Mouse (Mus musculus) forebrain, embryonic 15.5 days (tissue): ENCODE measurements around the gene Socs3. TPM values are rescaled to one million over a fixed set of nuclear protein-coding genes. Genes with fewer than 3 reads are reported as not detected.

Source experiments
- ATAC-seq: fragments of 200-750 bp; cut with Nextera tagmentation; replicated peaks from 2 replicates; pipeline ENCODE4 v1.8.0; 2017; ENCODE audit warnings: mild to moderate bottlenecking, moderate TSS enrichment, moderate library complexity
- H3K27ac ChIP-seq: fragments of 300-500 bp; sonication (generic); replicated peaks from 2 replicates; pipeline ENCODE4 v1.5.1; 2015; ENCODE audit warnings: mild to moderate bottlenecking, inconsistent platforms
- H3K27me3 ChIP-seq: fragments of 300-500 bp; sonication (generic); 2 replicates; pipeline ENCODE4 v1.6.1; 2015; ENCODE audit warnings: inconsistent platforms
- H3K36me3 ChIP-seq: fragments of 300-500 bp; sonication (generic); 2 replicates; pipeline ENCODE4 v1.6.1; 2015; ENCODE audit warnings: mild to moderate bottlenecking, inconsistent platforms
- H3K4me1 ChIP-seq: fragments of 300-500 bp; sonication (generic); 2 replicates; pipeline ENCODE4 v1.6.1; 2015; ENCODE audit warnings: inconsistent platforms
- H3K4me2 ChIP-seq: fragments of 300-500 bp; sonication (generic); replicated peaks from 2 replicates; pipeline ENCODE4 v1.6.1; 2015; ENCODE audit warnings: mild to moderate bottlenecking, inconsistent platforms
- H3K4me3 ChIP-seq: fragments of 300-500 bp; sonication (generic); 2 replicates; pipeline ENCODE4 v1.5.1; 2015; ENCODE audit warnings: mild to moderate bottlenecking, inconsistent platforms
- H3K9ac ChIP-seq: fragments of 300-500 bp; sonication (generic); replicated peaks from 2 replicates; pipeline ENCODE4 v1.6.1; 2015; ENCODE audit warnings: mild to moderate bottlenecking, inconsistent platforms
- H3K9me3 ChIP-seq: fragments of 300-500 bp; sonication (generic); 2 replicates; pipeline ENCODE4 v1.6.1; 2016; ENCODE audit warnings: inconsistent platforms
- WGBS: fragments of 180-500 bp; shearing (Covaris S2); methylation state at CpG from one replicate; pipeline ENCODE4 v1.1.7; 2015; ENCODE audit warnings: mixed read lengths; 5-methylcytosine and 5-hydroxymethylcytosine counted together
- polyA plus RNA-seq: library from polyadenylated mRNA; unstranded; fragments of >200 nt; fragmentation: Nextera tagmentation; extraction: Ambion mirVana; gene quantifications from 2 replicates; pipeline ENCODE4 v1.2.1, GENCODE M21; 2015

Gene Socs3
- polyA plus RNA-seq, 1 experiment from 2014 or later = 15.1 TPM

DNA sequence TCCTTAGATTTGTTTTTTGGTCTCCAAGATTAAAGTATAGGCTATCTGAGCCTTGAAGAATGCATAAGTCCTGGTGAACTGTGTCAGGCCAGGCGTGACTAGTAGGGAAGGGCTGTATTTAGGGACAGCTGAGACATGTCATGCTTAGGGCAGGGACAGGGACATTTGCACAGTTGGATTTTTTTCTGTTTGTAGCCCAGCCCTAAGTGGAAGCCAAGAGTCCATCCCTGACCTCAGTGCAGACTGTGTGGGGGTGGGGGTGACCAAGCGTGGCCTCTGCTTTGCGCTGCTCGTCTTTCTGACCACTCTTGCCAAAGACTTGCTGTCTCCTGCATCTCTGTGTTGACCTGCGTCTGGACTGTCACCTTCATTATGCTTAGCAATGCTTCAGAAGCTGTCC is 34.4 kb upstream of the Socs3 start:
- no peak overlapping the region for H3K9ac ChIP-seq
- peaks cover under 1% of the 10 kb centered on the region; the same call in 1 of the 2 replicates for H3K4me1 ChIP-seq
- WGBS = 93% methylated on average over 5 of the region's 5 CpGs
- H3K27ac ChIP-seq = no peak overlapping the region
- ATAC-seq = no peak
- H3K27me3 ChIP-seq = no peaks in the 10 kb centered on the region
- no peak overlapping the region for H3K4me3 ChIP-seq
- no peak overlapping the region for H3K4me2 ChIP-seq
- H3K36me3 ChIP-seq = peaks cover 60% of the 10 kb centered on the region
- H3K9me3 ChIP-seq = no peaks in the 10 kb centered on the region

- no peaks in the 10 kb centered on the region for H3K9me3 ChIP-seq
- H3K27ac ChIP-seq = no peak overlapping the region
- WGBS = 84% methylated on average over 5 of the region's 5 CpGs
- H3K9ac ChIP-seq = no peak overlapping the region
- no peak overlapping the region for H3K4me2 ChIP-seq
- no peaks in the 10 kb centered on the region for H3K4me1 ChIP-seq
- H3K27me3 ChIP-seq = no peaks in the 10 kb centered on the region
- no peak for ATAC-seq
- H3K36me3 ChIP-seq = peaks cover 60% of the 10 kb centered on the region
- H3K4me3 ChIP-seq = no peak overlapping the region
Observed at GRCm38 (mm10) chr11:118003718-118004117, 33.9 kb upstream of the Socs3 start.

DNA sequence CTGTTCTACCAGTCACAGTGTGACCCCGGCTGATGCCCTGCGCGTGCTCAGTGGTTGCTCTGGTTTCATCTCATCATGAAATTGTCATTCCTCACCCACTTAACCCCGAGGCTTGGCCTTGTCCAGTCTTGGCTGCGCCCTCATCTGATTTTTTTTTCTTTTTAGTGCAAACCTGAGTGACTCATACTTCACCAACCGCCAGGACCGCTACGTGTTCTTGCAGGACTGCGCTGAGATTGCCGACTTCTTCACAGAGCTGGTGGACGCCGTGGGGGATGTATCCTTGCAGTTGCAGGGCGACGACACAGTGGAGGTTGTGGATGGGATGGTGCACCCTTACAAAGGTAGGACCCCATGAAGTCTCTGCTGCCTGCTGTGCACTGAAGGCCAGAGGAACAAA is 33.3 kb upstream of the Socs3 start:
- H3K4me2 ChIP-seq = no peak overlapping the region
- H3K27me3 ChIP-seq = no peaks in the 10 kb centered on the region
- H3K27ac ChIP-seq = no peak overlapping the region
- H3K9me3 ChIP-seq = no peaks in the 10 kb centered on the region
- H3K4me3 ChIP-seq = no peak overlapping the region
- peaks cover 60% of the 10 kb centered on the region for H3K36me3 ChIP-seq
- H3K4me1 ChIP-seq = no peaks in the 10 kb centered on the region
- WGBS = 94% methylated on average over 14 of the region's 14 CpGs
- no peak for ATAC-seq
- no peak overlapping the region for H3K9ac ChIP-seq

GRCm38 (mm10) chr11:118000565-118001215 is 30.8 kb upstream of the Socs3 start:
- H3K9me3 ChIP-seq = no peaks in the 10 kb centered on the region
- H3K36me3 ChIP-seq = peaks cover 50% of the 10 kb centered on the region
- WGBS = 97% methylated on average over 7 of the region's 7 CpGs
- H3K9ac ChIP-seq = no peak overlapping the region
- no peak for ATAC-seq
- H3K4me3 ChIP-seq = no peak overlapping the region
- no peaks in the 10 kb centered on the region for H3K27me3 ChIP-seq
- H3K4me1 ChIP-seq = 0 out of 2 replicates have a peak, but pooled peaks cover 4% of the 10 kb centered on the region
- no peak overlapping the region for H3K4me2 ChIP-seq
- no peak overlapping the region for H3K27ac ChIP-seq

DNA sequence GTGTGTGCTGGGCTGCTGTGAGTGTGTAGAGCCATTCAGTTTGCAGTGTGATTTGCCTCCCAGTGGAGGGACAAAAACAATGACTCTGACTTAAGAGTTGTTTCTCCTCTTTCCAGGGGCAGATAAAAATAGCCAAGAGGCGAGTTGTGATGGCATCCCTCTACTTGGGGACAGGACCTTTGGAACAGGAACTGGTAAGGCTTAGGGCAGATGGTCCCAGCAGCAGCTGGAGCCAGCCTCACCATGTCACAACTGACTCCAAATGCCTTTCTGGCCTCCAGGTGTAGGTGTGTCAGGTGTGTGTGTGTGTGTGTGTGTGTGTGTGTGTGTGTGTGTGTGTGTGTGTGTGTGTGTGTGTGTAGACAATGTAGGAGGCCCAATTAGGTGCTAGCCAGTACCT is 30.2 kb upstream of the Socs3 start:
- ATAC-seq = no peak
- Histone ChIP-seq H3K36me3 (peaks cover 44% of the 10 kb centered on the region), H3K9ac (no peak overlapping the region), H3K4me1 (peaks cover 7% of the 10 kb centered on the region; the same call in 1 of the 2 replicates), H3K27ac (no peak overlapping the region), H3K4me3 (no peak overlapping the region), H3K27me3 (no peaks in the 10 kb centered on the region), H3K9me3 (no peaks in the 10 kb centered on the region), H3K4me2 (no peak overlapping the region)
- WGBS = 83% methylated on average over 1 of the region's 1 CpGs

DNA sequence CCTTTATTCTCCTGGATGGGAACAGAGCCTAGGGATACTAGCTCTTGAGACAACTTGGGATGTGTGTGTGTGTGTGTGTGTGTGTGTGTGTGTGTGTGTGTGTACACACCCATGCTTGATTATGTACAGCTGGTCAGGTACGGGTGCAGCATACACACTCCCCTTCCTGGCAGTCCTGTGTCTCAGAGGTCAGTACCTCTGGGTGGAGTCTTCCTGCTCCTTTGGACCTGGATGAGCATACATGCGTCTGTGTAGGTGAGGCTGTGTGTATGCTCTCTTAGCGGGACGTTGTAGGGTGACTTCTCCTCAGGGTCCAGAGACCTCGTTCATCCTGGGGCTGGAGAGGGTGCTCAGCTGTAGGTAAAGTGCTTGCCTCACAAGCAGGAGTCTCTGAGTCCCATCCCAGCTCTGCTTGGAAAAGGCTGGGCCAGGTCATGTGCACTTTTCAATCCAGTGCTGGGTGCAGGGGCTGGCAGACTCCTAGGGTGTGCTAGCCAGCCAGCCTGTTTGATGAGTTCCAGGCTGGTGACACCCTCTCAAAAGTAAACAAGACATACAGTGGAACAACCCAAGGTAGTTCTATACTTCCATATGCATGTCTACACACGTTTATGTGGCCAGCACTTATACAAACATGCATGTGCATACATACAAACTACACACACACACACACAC is 29.6 kb upstream of the Socs3 start:
- peaks cover 37% of the 10 kb centered on the region for H3K36me3 ChIP-seq
- ATAC-seq = no peak
- WGBS = 93% methylated on average over 6 of the region's 6 CpGs

DNA sequence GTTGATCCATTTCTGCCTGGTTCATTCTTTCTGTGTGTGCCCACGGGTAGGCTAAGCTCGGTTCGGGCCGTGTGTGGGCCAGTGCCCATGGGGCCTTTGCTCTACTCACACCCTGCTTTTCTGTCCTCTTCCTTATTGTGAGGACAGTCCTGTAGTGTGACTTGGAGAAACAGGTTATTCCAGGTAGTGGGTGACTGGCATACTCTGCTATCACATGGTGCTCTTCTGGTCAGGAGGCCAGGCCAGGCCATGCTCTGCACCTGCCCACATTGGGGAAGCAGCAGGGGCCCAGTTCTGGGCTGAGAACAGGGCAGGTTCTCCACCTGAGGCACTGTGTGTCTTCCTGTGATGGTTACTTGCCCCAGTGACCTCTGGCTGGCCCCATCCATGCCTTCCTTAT is 28.5 kb upstream of the Socs3 start:
- WGBS = 91% methylated on average over 4 of the region's 4 CpGs
- peaks cover 27% of the 10 kb centered on the region for H3K36me3 ChIP-seq

More for the DNA sequence above, 29.6 kb upstream of the Socs3 start:
- Histone ChIP-seq H3K4me2 (no peak overlapping the region), H3K9me3 (no peaks in the 10 kb centered on the region), H3K27ac (no peak overlapping the region), H3K27me3 (no peaks in the 10 kb centered on the region), H3K4me3 (no peak overlapping the region), H3K9ac (no peak overlapping the region), H3K4me1 (peaks cover 7% of the 10 kb centered on the region; the same call in 1 of the 2 replicates)

DNA sequence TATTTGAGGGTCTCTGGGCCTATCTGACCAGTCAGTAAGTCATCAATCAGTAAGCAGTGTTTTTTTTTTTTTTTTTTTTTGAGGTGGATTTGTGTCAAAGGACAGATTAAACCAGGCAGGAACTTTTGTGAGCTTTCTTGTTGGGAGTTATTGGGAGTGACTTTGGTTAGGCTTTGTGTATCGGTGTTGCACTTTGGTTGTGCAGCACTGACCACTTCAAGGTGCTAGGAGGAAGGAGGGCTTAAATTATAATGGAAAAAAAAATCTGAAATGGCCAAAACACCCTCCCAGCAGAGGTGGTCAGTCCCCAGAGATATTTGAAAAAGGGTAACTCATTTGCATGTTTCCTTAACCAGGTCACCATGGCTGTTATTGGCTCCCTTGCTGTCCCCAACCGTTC is 27.2 kb upstream of the Socs3 start:
- Histone ChIP-seq H3K4me2 (no peak overlapping the region), H3K4me3 (no peak overlapping the region), H3K27ac (no peak overlapping the region), H3K9me3 (no peaks in the 10 kb centered on the region), H3K27me3 (no peaks in the 10 kb centered on the region), H3K4me1 (peaks cover 20% of the 10 kb centered on the region), H3K9ac (no peak overlapping the region), H3K36me3 (peaks cover 17% of the 10 kb centered on the region)
- WGBS = 93% methylated on average over 2 of the region's 2 CpGs
- no peak for ATAC-seq

More for the DNA sequence above, 28.5 kb upstream of the Socs3 start:
- no peak overlapping the region for H3K4me2 ChIP-seq
- H3K4me1 ChIP-seq = peaks cover 16% of the 10 kb centered on the region
- H3K27ac ChIP-seq = no peak overlapping the region
- no peaks in the 10 kb centered on the region for H3K27me3 ChIP-seq
- no peaks in the 10 kb centered on the region for H3K9me3 ChIP-seq
- no peak overlapping the region for H3K9ac ChIP-seq
- H3K4me3 ChIP-seq = no peak overlapping the region
- no peak for ATAC-seq

GRCm38 (mm10) chr11:117996066-117996465 is 26.2 kb upstream of the Socs3 start:
- H3K36me3 ChIP-seq = peaks cover 7% of the 10 kb centered on the region; the same call in 1 of the 2 replicates
- peaks cover 20% of the 10 kb centered on the region for H3K4me1 ChIP-seq
- H3K27ac ChIP-seq = no peak overlapping the region
- no peak overlapping the region for H3K4me3 ChIP-seq
- ATAC-seq = no peak
- WGBS = 24% methylated on average over 3 of the region's 3 CpGs
- no peaks in the 10 kb centered on the region for H3K27me3 ChIP-seq
- H3K9ac ChIP-seq = no peak overlapping the region
- H3K4me2 ChIP-seq = no peak overlapping the region
- H3K9me3 ChIP-seq = no peaks in the 10 kb centered on the region

GRCm38 (mm10) chr11:117995661-117996060 is 25.8 kb upstream of the Socs3 start:
- H3K9me3 ChIP-seq = no peaks in the 10 kb centered on the region
- no peak overlapping the region for H3K9ac ChIP-seq
- H3K4me2 ChIP-seq = no peak overlapping the region
- 51% methylated on average over 3 of the region's 3 CpGs for WGBS
- no peak for ATAC-seq
- H3K4me1 ChIP-seq = peaks cover 20% of the 10 kb centered on the region
- H3K27me3 ChIP-seq = no peaks in the 10 kb centered on the region
- H3K36me3 ChIP-seq = 0 out of 2 replicates have a peak, but pooled peaks cover 3% of the 10 kb centered on the region
- no peak overlapping the region for H3K27ac ChIP-seq
- H3K4me3 ChIP-seq = no peak overlapping the region

GRCm38 (mm10) chr11:117995255-117995654 is 25.4 kb upstream of the Socs3 start:
- Histone ChIP-seq H3K36me3 (no peaks in the 10 kb centered on the region), H3K27ac (no peak overlapping the region), H3K4me1 (peaks cover 20% of the 10 kb centered on the region), H3K4me2 (no peak overlapping the region), H3K9me3 (no peaks in the 10 kb centered on the region), H3K27me3 (no peaks in the 10 kb centered on the region), H3K9ac (no peak overlapping the region), H3K4me3 (no peak overlapping the region)
- 49% methylated on average over 2 of the region's 2 CpGs for WGBS
- ATAC-seq = no peak

GRCm38 (mm10) chr11:117994250-117995057 is 24.6 kb upstream of the Socs3 start:
- Histone ChIP-seq H3K9ac (no peak overlapping the region), H3K27me3 (no peaks in the 10 kb centered on the region), H3K9me3 (no peaks in the 10 kb centered on the region), H3K4me1 (peaks cover 25% of the 10 kb centered on the region), H3K4me3 (no peak overlapping the region), H3K36me3 (no peaks in the 10 kb centered on the region), H3K27ac (no peak overlapping the region; the same call in 1 of the 2 replicates), H3K4me2 (no peak overlapping the region)
- WGBS = 71% methylated on average over 9 of the region's 9 CpGs
- no peak for ATAC-seq
